Mouse (Mus musculus): Measurements from ENCODE around the gene Zfp143. TPM values are rescaled to one million over a fixed set of nuclear protein-coding genes. Genes with fewer than 3 reads are reported as not detected.
A peak's percentile ranks its signal among the peaks of the same experiment; 100 is the strongest.

Gene Zfp143
- polyA plus RNA-seq, 1 experiment from 2014 or later = 10.3 TPM

DNA sequence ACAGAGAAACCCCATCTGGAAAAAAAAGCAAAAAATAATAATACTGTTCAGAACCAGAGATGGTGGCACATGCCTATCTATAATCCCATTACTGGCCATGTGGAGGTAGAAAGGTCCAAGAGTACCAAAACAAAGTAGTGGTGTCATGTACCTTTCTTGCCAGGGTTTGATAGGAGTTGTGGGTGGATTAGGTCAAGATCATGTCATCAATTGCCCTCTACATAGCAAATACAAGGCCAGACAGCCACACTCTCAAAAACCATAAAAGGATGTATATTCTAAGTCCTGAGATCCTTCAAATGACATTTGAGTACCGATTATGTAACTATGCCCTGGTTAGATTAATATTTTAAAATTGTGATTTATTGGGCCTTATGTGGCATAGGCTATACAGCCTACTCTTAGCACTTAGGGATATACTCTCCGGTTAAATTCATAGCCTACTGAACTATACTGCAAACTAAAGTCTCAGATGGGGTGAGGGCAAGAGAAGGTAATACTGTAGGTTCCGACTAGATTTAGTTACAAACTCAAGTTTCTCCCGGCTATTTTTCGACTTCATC lies 830 bp upstream of the Zfp143 start:
- Histone ChIP-seq H3K27ac (peak overlapping the region; percentile 97), H3K4me3 (replicated peaks) (peak overlapping the region; percentile 80), H3K4me2 (peak overlapping the region; percentile 77), H3K36me3 (peaks cover 32% of the 10 kb centered on the region), H3K9ac (peak overlapping the region; percentile 95), H3K27me3 (no peaks in the 10 kb centered on the region), H3K4me1 (replicated peaks) (peaks cover 37% of the 10 kb centered on the region), H3K9me3 (replicated peaks) (no peaks in the 10 kb centered on the region)
- no peak for ATAC-seq (ENCODE audit: low read depth)
- whole genome bisulfite sequencing (ENCODE audit: insufficient replicate concordance) = 11% methylated on average over 5 of the region's 5 CpGs
- DNase-seq = no peak

- under 1% methylated on average over 26 of the region's 26 CpGs for WGBS (ENCODE audit: insufficient replicate concordance)
- peaks cover 31% of the 10 kb centered on the region for H3K36me3 ChIP-seq
These were observed 283 bp upstream of the Zfp143 start for GRCm38 (mm10) chr7:110060669-110061198.

DNA sequence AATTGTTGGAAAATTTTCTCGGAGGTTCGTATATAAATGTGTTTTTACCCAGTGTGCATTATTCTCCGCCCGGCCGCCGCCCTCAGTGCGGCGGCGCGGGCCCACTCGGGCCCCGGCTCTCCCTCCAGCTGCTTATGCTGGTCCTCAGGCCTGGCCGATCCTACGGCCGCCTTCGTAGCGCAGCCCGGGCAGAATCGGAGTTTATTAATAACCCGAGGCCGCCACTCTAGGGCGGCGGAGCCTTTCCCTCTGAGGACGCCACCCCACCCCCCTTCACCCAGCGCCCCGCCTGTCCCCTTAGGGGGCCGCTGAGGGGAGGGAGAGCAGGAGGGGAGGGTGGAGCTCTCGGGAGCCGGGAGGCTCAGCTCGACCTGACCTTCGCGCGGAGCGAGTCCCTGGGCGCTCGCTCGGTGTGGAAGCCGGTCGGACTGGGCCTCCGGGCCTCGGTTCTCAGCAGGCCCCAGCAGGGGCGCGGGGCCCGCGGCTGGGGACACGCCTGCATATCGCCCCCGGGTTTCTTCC lies 796 bp downstream of the Zfp143 start:
- WGBS (ENCODE audit: insufficient replicate concordance) = under 1% methylated on average over 47 of the region's 48 CpGs
- H3K9me3 ChIP-seq (replicated peaks) = no peaks in the 10 kb centered on the region
- H3K4me1 ChIP-seq (replicated peaks) = peaks cover 46% of the 10 kb centered on the region
- peak overlapping the region; percentile 92 for H3K9ac ChIP-seq
- ATAC-seq (ENCODE audit: low read depth) = peak; percentile 84
- no peaks in the 10 kb centered on the region for H3K27me3 ChIP-seq
- peak overlapping the region; percentile 77 for H3K4me3 ChIP-seq (replicated peaks)
- peak overlapping the region; percentile 71 for H3K4me2 ChIP-seq
- peak; percentile 83 for DNase-seq
- H3K36me3 ChIP-seq = peaks cover 30% of the 10 kb centered on the region
- H3K27ac ChIP-seq = peak overlapping the region; percentile 100

More at GRCm38 (mm10) chr7:110060669-110061198, 283 bp upstream of the Zfp143 start:
- Histone ChIP-seq H3K4me3 (replicated peaks) (peak overlapping the region; percentile 80), H3K27me3 (no peaks in the 10 kb centered on the region), H3K9ac (peak overlapping the region; percentile 95), H3K9me3 (replicated peaks) (no peaks in the 10 kb centered on the region), H3K4me2 (peak overlapping the region; percentile 77), H3K4me1 (replicated peaks) (peaks cover 42% of the 10 kb centered on the region), H3K27ac (peak overlapping the region; percentile 97)
- ATAC-seq (ENCODE audit: low read depth) (peak; percentile 6), DNase-seq (peak; percentile 29)

GRCm38 (mm10) chr7:110063731-110064130 lies 2.7 kb downstream of the Zfp143 start:
- WGBS (ENCODE audit: insufficient replicate concordance) = 87% methylated on average over 9 of the region's 9 CpGs
- no peak for ATAC-seq (ENCODE audit: low read depth)
- no peak overlapping the region for H3K27ac ChIP-seq
- peaks cover 45% of the 10 kb centered on the region for H3K4me1 ChIP-seq (replicated peaks)
- H3K9me3 ChIP-seq (replicated peaks) = no peaks in the 10 kb centered on the region
- DNase-seq = no peak
- peaks cover 28% of the 10 kb centered on the region for H3K36me3 ChIP-seq
- H3K4me3 ChIP-seq (replicated peaks) = peak overlapping the region; percentile 77; the same call in 1 of the 2 replicates
- H3K9ac ChIP-seq = 0 out of 2 replicates have a peak overlapping the region, but pooled peaks have one; percentile 15
- peak overlapping the region; percentile 71 for H3K4me2 ChIP-seq
- no peaks in the 10 kb centered on the region for H3K27me3 ChIP-seq

DNA sequence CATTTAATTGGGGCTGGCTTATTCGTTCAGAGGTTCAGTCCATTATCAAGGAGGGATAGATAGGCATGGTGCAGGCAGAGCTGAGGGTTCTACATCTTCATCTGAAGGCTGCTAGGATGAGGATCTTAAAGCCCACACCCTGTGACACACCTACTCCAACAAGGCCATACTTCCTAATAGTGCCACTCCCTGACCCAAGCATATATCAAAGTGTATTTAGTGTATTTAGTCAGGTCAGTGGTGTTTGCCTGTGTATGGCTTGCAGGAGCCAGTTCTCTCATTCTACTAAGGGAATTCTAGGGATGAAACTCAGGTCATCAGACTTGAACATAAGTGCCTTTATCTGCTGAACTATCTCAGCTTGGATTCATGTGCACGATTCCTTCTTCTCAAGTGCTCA lies 8.1 kb downstream of the Zfp143 start:
- Histone ChIP-seq H3K4me3 (replicated peaks) (no peak overlapping the region), H3K9me3 (replicated peaks) (no peaks in the 10 kb centered on the region), H3K36me3 (peaks cover 58% of the 10 kb centered on the region), H3K9ac (no peak overlapping the region), H3K4me2 (no peak overlapping the region), H3K27ac (no peak overlapping the region), H3K27me3 (no peaks in the 10 kb centered on the region), H3K4me1 (replicated peaks) (peaks cover 22% of the 10 kb centered on the region)
- 70% methylated on average over 2 of the region's 2 CpGs for WGBS (ENCODE audit: insufficient replicate concordance)
- DNase-seq = no peak
- no peak for ATAC-seq (ENCODE audit: low read depth)

DNA sequence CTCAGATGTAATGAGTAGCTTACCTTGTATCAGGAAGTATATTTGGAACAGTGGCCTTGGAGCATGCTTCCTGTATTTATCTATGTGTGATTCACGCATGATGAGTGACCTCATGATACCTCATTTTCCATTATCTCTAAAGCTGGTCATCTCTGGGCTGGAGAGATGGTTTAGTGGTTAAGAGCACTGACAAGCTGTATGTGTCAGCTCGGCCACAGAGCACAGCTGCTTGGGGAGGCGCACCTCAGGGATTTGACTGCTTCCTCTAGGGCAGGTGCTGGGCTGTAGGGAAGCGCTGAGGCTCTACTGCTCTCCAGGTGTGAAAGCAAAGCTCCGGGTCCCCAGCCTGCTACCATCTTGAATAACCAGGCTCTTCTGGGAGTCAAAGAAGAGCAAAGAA lies 17.2 kb downstream of the Zfp143 start:
- WGBS (ENCODE audit: insufficient replicate concordance) = 77% methylated on average over 5 of the region's 5 CpGs
- H3K27ac ChIP-seq = no peak overlapping the region
- no peaks in the 10 kb centered on the region for H3K9me3 ChIP-seq (replicated peaks)
- no peaks in the 10 kb centered on the region for H3K27me3 ChIP-seq
- no peak overlapping the region for H3K9ac ChIP-seq
- no peaks in the 10 kb centered on the region for H3K4me1 ChIP-seq (replicated peaks)
- H3K4me3 ChIP-seq (replicated peaks) = no peak overlapping the region
- peaks cover 93% of the 10 kb centered on the region for H3K36me3 ChIP-seq
- ATAC-seq (ENCODE audit: low read depth) (no peak), DNase-seq (no peak)
- H3K4me2 ChIP-seq = no peak overlapping the region

GRCm38 (mm10) chr7:110083386-110084165 lies 22.6 kb downstream of the Zfp143 start:
- DNase-seq = peak; percentile 35
- Histone ChIP-seq H3K9me3 (replicated peaks) (no peaks in the 10 kb centered on the region), H3K4me2 (no peak overlapping the region), H3K4me1 (replicated peaks) (no peaks in the 10 kb centered on the region), H3K4me3 (replicated peaks) (no peak overlapping the region), H3K27me3 (no peaks in the 10 kb centered on the region), H3K9ac (no peak overlapping the region), H3K36me3 (peaks cover 98% of the 10 kb centered on the region), H3K27ac (no peak overlapping the region)
- ATAC-seq (ENCODE audit: low read depth) = no peak
- 65% methylated on average over 13 of the region's 13 CpGs for WGBS (ENCODE audit: insufficient replicate concordance)

DNA sequence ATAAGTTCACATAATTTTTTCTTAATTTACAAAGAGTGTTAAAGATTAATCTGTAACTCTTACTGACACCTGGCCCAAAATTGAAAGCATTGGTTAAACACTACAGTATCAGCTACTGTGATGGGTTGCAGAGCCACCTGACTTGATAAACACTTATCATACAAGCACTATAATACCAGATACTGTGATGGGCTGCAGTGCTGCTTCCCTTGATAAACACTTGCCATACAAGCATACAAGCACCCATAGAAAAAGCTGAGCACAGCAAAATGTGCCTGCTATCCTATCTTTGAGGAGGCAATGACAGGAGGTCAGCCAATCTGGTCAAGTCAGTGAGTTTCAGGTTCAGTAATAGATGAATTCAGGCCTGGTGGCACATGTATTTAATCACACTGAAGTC lies 24.2 kb downstream of the Zfp143 start:
- DNase-seq (no peak), ATAC-seq (ENCODE audit: low read depth) (peak; percentile 30)
- no peaks in the 10 kb centered on the region for H3K4me1 ChIP-seq (replicated peaks)
- H3K4me2 ChIP-seq = no peak overlapping the region
- H3K4me3 ChIP-seq (replicated peaks) = no peak overlapping the region
- H3K36me3 ChIP-seq = peaks cover 98% of the 10 kb centered on the region
- no peak overlapping the region for H3K9ac ChIP-seq
- no peak overlapping the region for H3K27ac ChIP-seq
- no peaks in the 10 kb centered on the region for H3K9me3 ChIP-seq (replicated peaks)
- no peaks in the 10 kb centered on the region for H3K27me3 ChIP-seq

- H3K4me3 ChIP-seq (replicated peaks) = no peak overlapping the region
- peak overlapping the region; percentile 44 for H3K27ac ChIP-seq
- peaks cover 98% of the 10 kb centered on the region for H3K36me3 ChIP-seq
- H3K9me3 ChIP-seq (replicated peaks) = no peaks in the 10 kb centered on the region
- H3K27me3 ChIP-seq = no peaks in the 10 kb centered on the region
- no peaks in the 10 kb centered on the region for H3K4me1 ChIP-seq (replicated peaks)
- H3K4me2 ChIP-seq = no peak overlapping the region
- peak; percentile 65 for ATAC-seq (ENCODE audit: low read depth)
- no peak for DNase-seq
- no peak overlapping the region for H3K9ac ChIP-seq
- WGBS (ENCODE audit: insufficient replicate concordance) = 63% methylated on average over 4 of the region's 4 CpGs
These were observed 26.9 kb downstream of the Zfp143 start for GRCm38 (mm10) chr7:110087914-110088313.

GRCm38 (mm10) chr7:110091670-110092069 lies 30.7 kb downstream of the Zfp143 start:
- Histone ChIP-seq H3K27ac (no peak overlapping the region), H3K9me3 (replicated peaks) (no peaks in the 10 kb centered on the region), H3K36me3 (peaks cover 99% of the 10 kb centered on the region), H3K4me2 (no peak overlapping the region), H3K27me3 (no peaks in the 10 kb centered on the region), H3K4me3 (replicated peaks) (no peak overlapping the region), H3K9ac (no peak overlapping the region), H3K4me1 (replicated peaks) (peaks cover 12% of the 10 kb centered on the region)
- DNase-seq (no peak), ATAC-seq (ENCODE audit: low read depth) (no peak)
- WGBS (ENCODE audit: insufficient replicate concordance) = 84% methylated on average over 7 of the region's 7 CpGs

GRCm38 (mm10) chr7:110096332-110096731 lies 35.3 kb downstream of the Zfp143 start:
- peak; percentile 39; the same call in 1 of the 2 replicates for ATAC-seq (ENCODE audit: low read depth)
- peak overlapping the region; percentile 54 for H3K27ac ChIP-seq

More at GRCm38 (mm10) chr7:110096332-110096731, 35.3 kb downstream of the Zfp143 start:
- Histone ChIP-seq H3K9me3 (replicated peaks) (no peaks in the 10 kb centered on the region), H3K9ac (no peak overlapping the region), H3K4me2 (no peak overlapping the region), H3K4me3 (replicated peaks) (no peak overlapping the region), H3K27me3 (no peaks in the 10 kb centered on the region), H3K4me1 (replicated peaks) (peaks cover 23% of the 10 kb centered on the region), H3K36me3 (peaks cover 59% of the 10 kb centered on the region)
- no peak for DNase-seq
- 43% methylated on average over 4 of the region's 4 CpGs for WGBS (ENCODE audit: insufficient replicate concordance)
